Mouse (Mus musculus): Measurements from ENCODE around the gene Gtpbp2. TPM values are rescaled to one million over a fixed set of nuclear protein-coding genes. Genes with fewer than 3 reads are reported as not detected.
A peak's percentile ranks its signal among the peaks of the same experiment; 100 is the strongest.

Gtpbp2 gene
- polyA plus RNA-seq, 1 experiment: 25.8 TPM

DNA sequence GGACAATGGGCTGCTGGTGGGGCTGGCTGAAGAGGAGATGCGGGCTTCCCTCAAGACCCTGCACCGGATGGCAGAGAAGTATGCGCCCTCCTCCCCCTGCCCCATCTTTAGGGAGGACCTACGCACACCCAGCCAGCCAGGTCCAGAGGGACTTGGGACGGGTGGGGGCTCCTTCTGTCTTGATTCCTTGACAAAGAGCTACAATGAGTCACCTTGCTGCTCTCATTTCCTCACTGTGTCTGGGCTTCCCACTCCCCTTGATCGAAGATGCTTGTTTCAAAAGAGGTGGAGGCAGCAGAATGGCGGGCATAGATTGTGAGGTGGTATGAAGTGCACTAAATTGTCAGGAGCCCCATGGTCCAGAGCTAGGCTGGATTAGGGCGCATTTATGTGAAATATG is 3.5 kb downstream of the Gtpbp2 start:
- no peaks in the 10 kb centered on the region for H3K9me3 ChIP-seq (replicated peaks; ENCODE audit: control insufficient read depth, insufficient read depth, low read length, poor library complexity, severe bottlenecking)
- no peaks in the 10 kb centered on the region for H3K27me3 ChIP-seq (ENCODE audit: control insufficient read depth, insufficient read depth, low read length, poor library complexity, severe bottlenecking)
- no peaks in the 10 kb centered on the region for H3K36me3 ChIP-seq (ENCODE audit: control insufficient read depth, insufficient read depth, low read length, poor library complexity, severe bottlenecking)
- H3K27ac ChIP-seq (ENCODE audit: insufficient read depth, low read length): no peak overlapping the region
- TF ChIP-seq POLR2A (IDR thresholded peaks at IDR 0.05; ENCODE audit: insufficient read depth, low read length) (no peak), EP300 (IDR thresholded peaks at IDR 0.05; ENCODE audit: insufficient read depth, low read depth, low read length) (no peak), CTCF (IDR thresholded peaks at IDR 0.05; ENCODE audit: low read depth, low read length) (no peak)
- no peaks in the 10 kb centered on the region for H3K4me1 ChIP-seq (ENCODE audit: control insufficient read depth, insufficient read depth, low read length)
- no peak overlapping the region for H3K9ac ChIP-seq (ENCODE audit: low read depth, poor library complexity, severe bottlenecking)
- H3K4me3 ChIP-seq (ENCODE audit: low read depth, low read length): no peak overlapping the region

GRCm38 (mm10) chr17:46164791-46165190 is 4.0 kb downstream of the Gtpbp2 start:
- Histone ChIP-seq H3K9ac (ENCODE audit: low read depth, poor library complexity, severe bottlenecking) (no peak overlapping the region), H3K36me3 (ENCODE audit: control insufficient read depth, insufficient read depth, low read length, poor library complexity, severe bottlenecking) (no peaks in the 10 kb centered on the region), H3K9me3 (replicated peaks; ENCODE audit: control insufficient read depth, insufficient read depth, low read length, poor library complexity, severe bottlenecking) (no peaks in the 10 kb centered on the region), H3K27me3 (ENCODE audit: control insufficient read depth, insufficient read depth, low read length, poor library complexity, severe bottlenecking) (no peaks in the 10 kb centered on the region), H3K4me3 (ENCODE audit: low read depth, low read length) (no peak overlapping the region), H3K4me1 (ENCODE audit: control insufficient read depth, insufficient read depth, low read length) (no peaks in the 10 kb centered on the region), H3K27ac (ENCODE audit: insufficient read depth, low read length) (no peak overlapping the region)
- no peak for TF ChIP-seq EP300 (IDR thresholded peaks at IDR 0.05; ENCODE audit: insufficient read depth, low read depth, low read length)
- no peak for TF ChIP-seq CTCF (IDR thresholded peaks at IDR 0.05; ENCODE audit: low read depth, low read length)
- TF ChIP-seq POLR2A (IDR thresholded peaks at IDR 0.05; ENCODE audit: insufficient read depth, low read length): no peak

DNA sequence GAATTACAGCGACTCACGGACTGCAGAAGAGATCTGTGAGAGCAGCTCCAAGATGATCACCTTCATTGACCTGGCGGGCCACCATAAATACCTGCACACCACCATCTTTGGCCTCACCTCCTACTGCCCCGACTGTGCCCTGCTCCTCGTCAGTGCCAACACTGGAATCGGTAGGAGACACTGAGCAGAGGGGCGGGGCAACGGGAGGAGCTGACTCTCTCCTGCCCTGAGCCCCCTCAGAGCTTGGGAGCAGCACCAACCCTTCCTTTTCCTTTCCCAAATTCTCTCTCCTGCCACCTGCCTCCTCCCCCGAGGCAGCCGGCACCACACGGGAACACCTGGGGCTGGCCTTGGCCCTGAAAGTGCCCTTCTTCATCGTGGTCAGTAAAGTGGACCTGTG is 4.6 kb downstream of the Gtpbp2 start:
- no peak for TF ChIP-seq EP300 (IDR thresholded peaks at IDR 0.05; ENCODE audit: insufficient read depth, low read depth, low read length)
- no peak for TF ChIP-seq POLR2A (IDR thresholded peaks at IDR 0.05; ENCODE audit: insufficient read depth, low read length)
- TF ChIP-seq CTCF (IDR thresholded peaks at IDR 0.05; ENCODE audit: low read depth, low read length): no peak
- Histone ChIP-seq H3K9ac (ENCODE audit: low read depth, poor library complexity, severe bottlenecking) (no peak overlapping the region), H3K4me3 (ENCODE audit: low read depth, low read length) (no peak overlapping the region), H3K4me1 (ENCODE audit: control insufficient read depth, insufficient read depth, low read length) (no peaks in the 10 kb centered on the region), H3K27me3 (ENCODE audit: control insufficient read depth, insufficient read depth, low read length, poor library complexity, severe bottlenecking) (no peaks in the 10 kb centered on the region), H3K27ac (ENCODE audit: insufficient read depth, low read length) (no peak overlapping the region), H3K9me3 (replicated peaks; ENCODE audit: control insufficient read depth, insufficient read depth, low read length, poor library complexity, severe bottlenecking) (no peaks in the 10 kb centered on the region), H3K36me3 (ENCODE audit: control insufficient read depth, insufficient read depth, low read length, poor library complexity, severe bottlenecking) (no peaks in the 10 kb centered on the region)

- Histone ChIP-seq H3K27ac (ENCODE audit: insufficient read depth, low read length) (no peak overlapping the region), H3K4me3 (ENCODE audit: low read depth, low read length) (no peak overlapping the region), H3K9ac (ENCODE audit: low read depth, poor library complexity, severe bottlenecking) (no peak overlapping the region), H3K4me1 (ENCODE audit: control insufficient read depth, insufficient read depth, low read length) (no peaks in the 10 kb centered on the region), H3K9me3 (replicated peaks; ENCODE audit: control insufficient read depth, insufficient read depth, low read length, poor library complexity, severe bottlenecking) (no peaks in the 10 kb centered on the region), H3K36me3 (ENCODE audit: control insufficient read depth, insufficient read depth, low read length, poor library complexity, severe bottlenecking) (no peaks in the 10 kb centered on the region), H3K27me3 (ENCODE audit: control insufficient read depth, insufficient read depth, low read length, poor library complexity, severe bottlenecking) (no peaks in the 10 kb centered on the region)
- TF ChIP-seq CTCF (IDR thresholded peaks at IDR 0.05; ENCODE audit: low read depth, low read length) (no peak), POLR2A (IDR thresholded peaks at IDR 0.05; ENCODE audit: insufficient read depth, low read length) (no peak), EP300 (IDR thresholded peaks at IDR 0.05; ENCODE audit: insufficient read depth, low read depth, low read length) (no peak)
Measured at GRCm38 (mm10) chr17:46166270-46166669, 5.4 kb downstream of the Gtpbp2 start.

- TF ChIP-seq CTCF (IDR thresholded peaks at IDR 0.05; ENCODE audit: low read depth, low read length) (peak; percentile 55), EP300 (IDR thresholded peaks at IDR 0.05; ENCODE audit: insufficient read depth, low read depth, low read length) (no peak), POLR2A (IDR thresholded peaks at IDR 0.05; ENCODE audit: insufficient read depth, low read length) (no peak)
- H3K27me3 ChIP-seq (ENCODE audit: control insufficient read depth, insufficient read depth, low read length, poor library complexity, severe bottlenecking): no peaks in the 10 kb centered on the region
- H3K9me3 ChIP-seq (replicated peaks; ENCODE audit: control insufficient read depth, insufficient read depth, low read length, poor library complexity, severe bottlenecking): no peaks in the 10 kb centered on the region
- no peak overlapping the region for H3K4me3 ChIP-seq (ENCODE audit: low read depth, low read length)
- no peaks in the 10 kb centered on the region for H3K4me1 ChIP-seq (ENCODE audit: control insufficient read depth, insufficient read depth, low read length)
- no peaks in the 10 kb centered on the region; the same call in 1 of the 2 replicates for H3K36me3 ChIP-seq (ENCODE audit: control insufficient read depth, insufficient read depth, low read length, poor library complexity, severe bottlenecking)
- H3K27ac ChIP-seq (ENCODE audit: insufficient read depth, low read length): no peak overlapping the region
- no peak overlapping the region for H3K9ac ChIP-seq (ENCODE audit: low read depth, poor library complexity, severe bottlenecking)
Measured at GRCm38 (mm10) chr17:46167014-46167413, 6.2 kb downstream of the Gtpbp2 start.

GRCm38 (mm10) chr17:46168318-46168717 is 7.5 kb downstream of the Gtpbp2 start:
- TF ChIP-seq POLR2A (IDR thresholded peaks at IDR 0.05; ENCODE audit: insufficient read depth, low read length) (no peak), CTCF (IDR thresholded peaks at IDR 0.05; ENCODE audit: low read depth, low read length) (no peak), EP300 (IDR thresholded peaks at IDR 0.05; ENCODE audit: insufficient read depth, low read depth, low read length) (no peak)
- Histone ChIP-seq H3K4me1 (ENCODE audit: control insufficient read depth, insufficient read depth, low read length) (no peaks in the 10 kb centered on the region), H3K4me3 (ENCODE audit: low read depth, low read length) (no peak overlapping the region), H3K27me3 (ENCODE audit: control insufficient read depth, insufficient read depth, low read length, poor library complexity, severe bottlenecking) (no peaks in the 10 kb centered on the region), H3K9ac (ENCODE audit: low read depth, poor library complexity, severe bottlenecking) (no peak overlapping the region), H3K27ac (ENCODE audit: insufficient read depth, low read length) (no peak overlapping the region), H3K9me3 (replicated peaks; ENCODE audit: control insufficient read depth, insufficient read depth, low read length, poor library complexity, severe bottlenecking) (no peaks in the 10 kb centered on the region), H3K36me3 (ENCODE audit: control insufficient read depth, insufficient read depth, low read length, poor library complexity, severe bottlenecking) (peaks cover 8% of the 10 kb centered on the region)

Data from ES-Bruce4 (cell line).